Mouse (Mus musculus) bone marrow macrophage, adult 2 months (primary cell): ENCODE results near the gene Fez2.

Experiments
- CTCF ChIP-seq: IDR thresholded peaks from 2 replicates; pipeline ENCODE4 v1.5.1; 2012; ENCODE audit warnings: low read depth, mild to moderate bottlenecking, low read length, moderate library complexity
- POLR2A ChIP-seq: IDR thresholded peaks from 2 replicates; pipeline ENCODE4 v1.6.1; 2012; ENCODE audit warnings: mild to moderate bottlenecking, low read depth, low read length, borderline replicate concordance

DNA sequence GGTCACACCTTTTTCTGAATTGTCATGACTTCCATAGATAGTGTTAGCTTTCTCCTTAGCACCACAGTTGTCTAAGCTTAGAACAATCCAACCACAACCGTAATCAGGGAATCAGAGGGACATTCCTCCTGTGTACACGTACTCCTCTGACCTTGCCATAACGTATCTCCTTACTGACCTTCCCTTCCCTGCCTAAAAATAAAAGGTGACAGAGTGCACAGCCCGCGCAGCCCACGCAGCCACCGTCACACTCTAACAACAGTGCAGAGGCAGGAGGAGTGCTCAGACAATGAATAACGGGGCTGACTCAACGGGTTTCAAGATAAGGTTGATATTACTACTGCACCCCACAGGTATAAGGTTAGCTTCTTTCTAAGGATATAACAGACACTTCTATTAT is 14.1 kb downstream of the Fez2 start:
- TF ChIP-seq POLR2A (no peak), CTCF (no peak)
